Mouse (Mus musculus) heart, postnatal 0 days (tissue): ENCODE results near the gene Tmem259.

ENCODE experiments used
- CTCF ChIP-seq: IDR thresholded peaks from 2 replicates; pipeline ENCODE4 v1.5.1; 2016; ENCODE audit warnings: antibody characterized with exemption, control low read depth, low read depth
- EP300 ChIP-seq: IDR thresholded peaks from 2 replicates; pipeline ENCODE4 v1.6.1; 2016; ENCODE audit warnings: antibody characterized with exemption, low read depth

- no peak for TF ChIP-seq CTCF
- no peak for TF ChIP-seq EP300
Observed at GRCm38 (mm10) chr10:80025044-80025347, 40.9 kb upstream of the Tmem259 start.
